Mouse (Mus musculus) adrenal gland, adult 8-10 months (tissue): ENCODE results near the gene Hal. TPM values are rescaled to one million over a fixed set of nuclear protein-coding genes. Genes with fewer than 3 reads are reported as not detected.
"Not testable (repeated sequence)": the region's sequence is repeated elsewhere in the genome, so short reads cannot be mapped to it uniquely, and the experiment has no call there.

Experiments used
- DNase-seq: peaks from one replicate; pipeline ENCODE4 v3.0.0; 2022
- total RNA-seq, 4 experiments: library from RNA; stranded (reverse); gene quantifications; 2 replicates each; pipeline ENCODE4 v1.2.4; 2022

The Hal gene
- total RNA-seq, 4 experiments from 2014 or later: 0.17 to 0.52 (median 0.39) TPM

- DNase-seq: no peak
Observed at GRCm38 (mm10) chr10:93517754-93518153, 29.2 kb downstream of the Hal start.

- no peak for DNase-seq
Observed at GRCm38 (mm10) chr10:93518186-93518585, 29.6 kb downstream of the Hal start.

GRCm38 (mm10) chr10:93518620-93519019 is 30.1 kb downstream of the Hal start:
- no peak for DNase-seq

- no peak for DNase-seq
Observed at GRCm38 (mm10) chr10:93519159-93519558, 30.6 kb downstream of the Hal start.

- DNase-seq: no peak
Observed at GRCm38 (mm10) chr10:93519756-93520155, 31.2 kb downstream of the Hal start.

- DNase-seq: no peak
Observed at GRCm38 (mm10) chr10:93520994-93521393, 32.4 kb downstream of the Hal start.

GRCm38 (mm10) chr10:93525329-93525728 is 36.8 kb downstream of the Hal start:
- no peak for DNase-seq

- DNase-seq: no peak
Observed at GRCm38 (mm10) chr10:93538287-93538686, 49.7 kb downstream of the Hal start.

GRCm38 (mm10) chr10:93538818-93539217 is 50.2 kb downstream of the Hal start:
- DNase-seq: no peak

- peak; percentile 76 for DNase-seq
Observed at GRCm38 (mm10) chr10:93539775-93540430, 51.3 kb downstream of the Hal start, which contains the start of gene Amdhd1. Gene Amdhd1, minus strand, starts transcription at chr10:93540033.

- no peak for DNase-seq
Observed at GRCm38 (mm10) chr10:93540431-93541210, 52.1 kb downstream of the Hal start, which contains the start of gene Ccdc38. Gene Ccdc38, plus strand, starts transcription at chr10:93540632.

GRCm38 (mm10) chr10:93541585-93541984 is 53.0 kb downstream of the Hal start:
- no peak for DNase-seq

- DNase-seq: no peak
Observed at GRCm38 (mm10) chr10:93542356-93542755, 53.8 kb downstream of the Hal start.

- no peak for DNase-seq
Observed at GRCm38 (mm10) chr10:93543176-93543575, 54.6 kb downstream of the Hal start.

GRCm38 (mm10) chr10:93544172-93544571 is 55.6 kb downstream of the Hal start:
- DNase-seq: no peak

GRCm38 (mm10) chr10:93547741-93548270 is 59.2 kb downstream of the Hal start:
- no peak for DNase-seq

- DNase-seq: peak; percentile 25
Observed at GRCm38 (mm10) chr10:93548991-93549390, 60.4 kb downstream of the Hal start.

GRCm38 (mm10) chr10:93549821-93550220 is 61.3 kb downstream of the Hal start:
- DNase-seq: no peak

GRCm38 (mm10) chr10:93552596-93552995 is 64.0 kb downstream of the Hal start:
- DNase-seq: no peak

GRCm38 (mm10) chr10:93557971-93558370 is 69.4 kb downstream of the Hal start:
- not testable (repeated sequence) for DNase-seq

GRCm38 (mm10) chr10:93559786-93560185 is 71.2 kb downstream of the Hal start:
- DNase-seq: peak; percentile 76

GRCm38 (mm10) chr10:93564518-93565090 is 76.0 kb downstream of the Hal start:
- no peak for DNase-seq

GRCm38 (mm10) chr10:93567066-93567465 is 78.5 kb downstream of the Hal start:
- no peak for DNase-seq
